Mouse (Mus musculus) liver, embryonic 15.5 days (tissue): ENCODE data around the gene Tmem11. TPM values are rescaled to one million over a fixed set of nuclear protein-coding genes. Genes with fewer than 3 reads are reported as not detected.

Experiments
- ATAC-seq: fragments of 200-750 bp; cut with Nextera tagmentation; 2 replicates; pipeline ENCODE4 v1.8.0; 2017; ENCODE audit warnings: moderate number of reproducible peaks, mild to moderate bottlenecking, moderate library complexity; ENCODE audit not compliant: insufficient read depth
- H3K27ac ChIP-seq: fragments of 300-500 bp; sonication (generic); replicated peaks from 2 replicates; pipeline ENCODE4 v1.5.1; 2015; ENCODE audit warnings: mild to moderate bottlenecking, inconsistent platforms
- H3K27me3 ChIP-seq: fragments of 300-500 bp; sonication (generic); 2 replicates; pipeline ENCODE4 v1.6.1; 2015; ENCODE audit warnings: mild to moderate bottlenecking, inconsistent platforms
- H3K36me3 ChIP-seq: fragments of 300-500 bp; sonication (generic); replicated peaks from 2 replicates; pipeline ENCODE4 v1.6.1; 2015; ENCODE audit warnings: moderate library complexity, mild to moderate bottlenecking, inconsistent platforms
- H3K4me1 ChIP-seq: fragments of 300-500 bp; sonication (generic); replicated peaks from 2 replicates; pipeline ENCODE4 v1.6.1; 2015; ENCODE audit warnings: inconsistent platforms
- H3K4me2 ChIP-seq: fragments of 300-500 bp; sonication (generic); 2 replicates; pipeline ENCODE4 v1.6.1; 2015; ENCODE audit warnings: moderate library complexity, mild to moderate bottlenecking, inconsistent platforms
- H3K4me3 ChIP-seq: fragments of 300-500 bp; sonication (generic); replicated peaks from 2 replicates; pipeline ENCODE4 v1.5.1; 2015; ENCODE audit warnings: mild to moderate bottlenecking, inconsistent platforms
- H3K9ac ChIP-seq: fragments of 300-500 bp; sonication (generic); 2 replicates; pipeline ENCODE4 v1.6.1; 2015; ENCODE audit warnings: moderate library complexity, mild to moderate bottlenecking, inconsistent platforms
- H3K9me3 ChIP-seq: fragments of 300-500 bp; sonication (generic); replicated peaks from 2 replicates; pipeline ENCODE4 v1.6.1; 2016; ENCODE audit warnings: inconsistent platforms
- WGBS: fragments of 180-500 bp; shearing (Covaris S2); methylation state at CpG from one replicate; pipeline ENCODE4 v1.1.7; 2015; ENCODE audit warnings: mixed read lengths; ENCODE audit not compliant: insufficient replicate concordance; 5-methylcytosine and 5-hydroxymethylcytosine counted together
- polyA plus RNA-seq: library from polyadenylated mRNA; unstranded; fragments of >200 nt; fragmentation: Nextera tagmentation; extraction: Ambion mirVana; gene quantifications from 2 replicates; pipeline ENCODE4 v1.2.1, GENCODE M21; 2015

The Tmem11 gene
- polyA plus RNA-seq, 1 experiment from 2014 or later: 26.7 TPM

GRCm38 (mm10) chr11:60864166-60864565 lies 14.9 kb downstream of the Tmem11 start:
- Histone ChIP-seq H3K27me3 (no peaks in the 10 kb centered on the region), H3K9ac (no peak overlapping the region), H3K4me3 (no peak overlapping the region), H3K27ac (no peak overlapping the region), H3K9me3 (no peaks in the 10 kb centered on the region), H3K36me3 (peaks cover 52% of the 10 kb centered on the region), H3K4me1 (0 out of 2 replicates have a peak, but pooled peaks cover 10% of the 10 kb centered on the region), H3K4me2 (no peak overlapping the region)
- 80% methylated on average over 2 of the region's 2 CpGs for WGBS
- ATAC-seq: no peak

- Histone ChIP-seq H3K36me3 (peaks cover 60% of the 10 kb centered on the region), H3K9ac (no peak overlapping the region), H3K4me1 (0 out of 2 replicates have a peak, but pooled peaks cover 10% of the 10 kb centered on the region), H3K27me3 (no peaks in the 10 kb centered on the region), H3K9me3 (no peaks in the 10 kb centered on the region), H3K27ac (no peak overlapping the region), H3K4me3 (no peak overlapping the region), H3K4me2 (no peak overlapping the region)
- ATAC-seq: no peak
- WGBS: 67% methylated on average over 4 of the region's 4 CpGs
Observed at GRCm38 (mm10) chr11:60863196-60863595, 15.9 kb downstream of the Tmem11 start.

- no peak overlapping the region for H3K27ac ChIP-seq
- 0 out of 2 replicates have a peak, but pooled peaks cover under 1% of the 10 kb centered on the region for H3K4me1 ChIP-seq
- H3K27me3 ChIP-seq: no peaks in the 10 kb centered on the region
- no peak overlapping the region for H3K4me3 ChIP-seq
- no peak overlapping the region for H3K4me2 ChIP-seq
- ATAC-seq: no peak
- WGBS: 70% methylated on average over 3 of the region's 3 CpGs
- no peak overlapping the region for H3K9ac ChIP-seq
- peaks cover 67% of the 10 kb centered on the region for H3K36me3 ChIP-seq
- no peaks in the 10 kb centered on the region for H3K9me3 ChIP-seq
Observed at GRCm38 (mm10) chr11:60861993-60862392, 17.1 kb downstream of the Tmem11 start.

DNA sequence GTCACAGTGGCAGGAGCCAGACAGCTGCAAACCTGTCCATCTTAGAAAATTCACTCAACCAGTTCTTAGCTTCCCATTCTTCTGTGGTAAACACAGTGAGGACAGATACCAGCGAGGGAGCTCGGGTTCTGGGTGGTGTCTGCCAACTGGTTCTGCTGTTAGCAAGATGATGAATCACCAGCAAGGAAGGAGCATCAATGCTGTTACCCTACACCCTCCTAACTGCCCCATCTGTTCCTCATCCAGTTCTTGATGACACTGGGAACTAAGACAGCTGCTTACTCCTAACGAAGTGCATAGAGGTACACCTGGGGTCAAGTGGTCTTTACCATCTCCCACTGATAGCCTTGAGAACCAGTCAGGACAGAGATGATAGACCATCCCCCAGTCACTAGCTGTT lies 22.5 kb downstream of the Tmem11 start:
- no peaks in the 10 kb centered on the region for H3K4me1 ChIP-seq
- no peak overlapping the region for H3K27ac ChIP-seq
- no peaks in the 10 kb centered on the region for H3K27me3 ChIP-seq
- no peak overlapping the region for H3K4me2 ChIP-seq
- ATAC-seq: no peak
- 60% methylated on average over 3 of the region's 3 CpGs for WGBS
- no peaks in the 10 kb centered on the region for H3K9me3 ChIP-seq
- no peak overlapping the region for H3K4me3 ChIP-seq
- peaks cover 77% of the 10 kb centered on the region for H3K36me3 ChIP-seq
- no peak overlapping the region for H3K9ac ChIP-seq

GRCm38 (mm10) chr11:60845415-60845814 lies 33.7 kb downstream of the Tmem11 start:
- Histone ChIP-seq H3K4me3 (no peak overlapping the region), H3K27ac (no peak overlapping the region), H3K36me3 (peaks cover 38% of the 10 kb centered on the region), H3K27me3 (no peaks in the 10 kb centered on the region), H3K9me3 (no peaks in the 10 kb centered on the region), H3K4me2 (no peak overlapping the region), H3K9ac (no peak overlapping the region), H3K4me1 (no peaks in the 10 kb centered on the region)
- 67% methylated on average over 5 of the region's 5 CpGs for WGBS
- no peak for ATAC-seq

GRCm38 (mm10) chr11:60843412-60843811 lies 35.7 kb downstream of the Tmem11 start:
- Histone ChIP-seq H3K27me3 (no peaks in the 10 kb centered on the region), H3K27ac (no peak overlapping the region), H3K9me3 (no peaks in the 10 kb centered on the region), H3K36me3 (peaks cover 24% of the 10 kb centered on the region), H3K4me1 (peaks cover 4% of the 10 kb centered on the region; the same call in 1 of the 2 replicates), H3K4me2 (no peak overlapping the region), H3K9ac (no peak overlapping the region), H3K4me3 (no peak overlapping the region)
- whole genome bisulfite sequencing: 82% methylated on average over 5 of the region's 5 CpGs
- ATAC-seq: no peak

DNA sequence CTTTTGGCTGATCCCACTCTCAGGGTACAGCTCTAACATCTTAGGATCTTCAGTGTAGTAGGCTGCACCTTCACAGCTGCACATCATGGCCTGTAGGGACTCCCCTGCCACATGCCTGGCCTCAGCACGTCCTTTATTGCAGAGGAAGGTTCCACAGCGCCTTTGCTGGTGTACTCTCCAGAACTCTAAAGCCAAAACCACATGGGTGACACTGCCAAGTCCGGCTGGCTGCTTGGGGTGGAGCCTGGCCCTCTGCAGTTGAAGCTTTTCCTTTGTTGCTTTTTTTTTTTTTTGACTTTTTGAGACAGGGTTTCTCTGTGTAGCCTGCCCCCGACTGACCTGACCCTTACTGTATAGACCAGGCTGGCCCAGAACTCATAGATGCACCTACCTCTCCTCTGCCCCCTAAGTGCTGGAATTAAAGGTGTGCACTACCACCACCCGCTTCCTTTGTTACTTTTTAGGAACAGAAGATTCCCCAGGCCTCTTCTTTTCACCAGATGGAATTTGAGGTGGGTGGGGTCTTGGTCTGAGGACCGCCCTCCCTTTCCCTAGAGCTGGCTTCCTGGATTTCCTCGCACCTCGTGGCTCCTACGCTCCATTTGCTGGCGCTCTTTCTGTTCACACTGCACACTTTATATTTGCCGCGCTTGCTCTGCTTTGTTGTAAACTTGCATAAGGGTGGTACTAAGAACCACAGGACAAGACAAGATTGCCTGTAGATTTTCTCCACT lies 37.4 kb downstream of the Tmem11 start:
- Histone ChIP-seq H3K4me1 (peaks cover 15% of the 10 kb centered on the region), H3K27me3 (no peaks in the 10 kb centered on the region), H3K36me3 (peaks cover 18% of the 10 kb centered on the region), H3K4me3 (no peak overlapping the region), H3K9ac (no peak overlapping the region), H3K4me2 (no peak overlapping the region), H3K27ac (no peak overlapping the region), H3K9me3 (no peaks in the 10 kb centered on the region)
- no peak for ATAC-seq
- WGBS: 77% methylated on average over 12 of the region's 12 CpGs

DNA sequence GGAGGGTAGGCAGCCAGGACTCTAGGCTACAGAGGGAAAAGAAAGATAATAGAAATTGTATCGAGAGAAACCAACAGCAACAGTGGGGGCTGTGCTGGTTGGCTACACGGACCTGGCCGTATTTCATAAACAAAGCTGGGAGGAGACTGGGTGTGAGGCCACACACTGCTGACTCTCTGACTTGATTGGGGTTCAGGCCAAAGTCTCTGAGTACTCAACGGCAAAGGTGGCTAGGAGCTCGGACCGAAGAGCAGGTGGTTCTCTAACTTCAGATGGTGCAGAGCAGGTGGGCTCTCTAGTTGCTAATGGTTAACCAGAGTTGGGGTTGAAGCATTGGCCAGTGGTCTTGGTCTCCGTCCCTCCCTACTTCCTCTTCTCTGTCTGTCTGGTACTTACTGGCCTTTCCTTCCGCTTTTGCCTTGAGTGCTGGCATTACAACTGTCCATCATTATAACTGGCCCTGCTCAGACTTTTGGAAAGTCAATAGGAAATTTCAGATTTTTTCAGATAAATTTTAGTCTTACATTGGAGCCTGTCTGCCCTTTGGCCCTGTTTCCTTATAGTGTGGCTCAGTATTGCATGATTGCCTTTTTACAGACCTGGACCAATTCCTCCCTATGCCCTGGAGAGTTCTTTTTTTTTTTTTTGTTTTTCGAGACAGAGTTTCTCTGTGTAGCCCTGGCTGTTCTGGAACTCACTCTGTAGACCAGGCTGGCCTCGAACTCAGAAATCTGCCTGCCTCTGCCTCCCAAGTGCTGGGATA lies 41.2 kb downstream of the Tmem11 start:
- no peaks in the 10 kb centered on the region for H3K9me3 ChIP-seq
- no peak overlapping the region for H3K9ac ChIP-seq
- peaks cover 35% of the 10 kb centered on the region for H3K4me1 ChIP-seq
- H3K36me3 ChIP-seq: no peaks in the 10 kb centered on the region
- peak; percentile 51; the same call in 1 of the 2 replicates for ATAC-seq
- H3K4me3 ChIP-seq: no peak overlapping the region
- peak overlapping the region; percentile 29; the same call in 1 of the 2 replicates for H3K27ac ChIP-seq
- peak overlapping the region; percentile 25 for H3K4me2 ChIP-seq
- H3K27me3 ChIP-seq: no peaks in the 10 kb centered on the region
- 45% methylated on average over 10 of the region's 10 CpGs for WGBS

GRCm38 (mm10) chr11:60836897-60837296 lies 42.2 kb downstream of the Tmem11 start:
- ATAC-seq: no peak
- peaks cover 35% of the 10 kb centered on the region for H3K4me1 ChIP-seq
- H3K9me3 ChIP-seq: no peaks in the 10 kb centered on the region
- H3K36me3 ChIP-seq: no peaks in the 10 kb centered on the region
- H3K4me2 ChIP-seq: no peak overlapping the region
- no peaks in the 10 kb centered on the region for H3K27me3 ChIP-seq
- WGBS: 79% methylated on average over 6 of the region's 6 CpGs
- H3K27ac ChIP-seq: no peak overlapping the region; the same call in 1 of the 2 replicates
- H3K9ac ChIP-seq: no peak overlapping the region
- no peak overlapping the region for H3K4me3 ChIP-seq

- peak; percentile 92 for ATAC-seq
- Histone ChIP-seq H3K4me3 (peak within 1 kb of the TSS; percentile 73), H3K36me3 (no peaks in the 10 kb centered on the region), H3K9me3 (no peaks in the 10 kb centered on the region), H3K4me1 (peaks cover 29% of the 10 kb centered on the region), H3K27me3 (no peaks in the 10 kb centered on the region), H3K4me2 (peak within 1 kb of the TSS; percentile 81), H3K9ac (peak within 1 kb of the TSS; percentile 68), H3K27ac (peak within 1 kb of the TSS; percentile 86)
- under 1% methylated on average over 34 of the region's 34 CpGs for WGBS
Observed at GRCm38 (mm10) chr11:60830433-60831052, 48.5 kb downstream of the Tmem11 start, which contains the start of gene Dhrs7b. TSS of gene Dhrs7b (plus strand) at chr11:60830631.

DNA sequence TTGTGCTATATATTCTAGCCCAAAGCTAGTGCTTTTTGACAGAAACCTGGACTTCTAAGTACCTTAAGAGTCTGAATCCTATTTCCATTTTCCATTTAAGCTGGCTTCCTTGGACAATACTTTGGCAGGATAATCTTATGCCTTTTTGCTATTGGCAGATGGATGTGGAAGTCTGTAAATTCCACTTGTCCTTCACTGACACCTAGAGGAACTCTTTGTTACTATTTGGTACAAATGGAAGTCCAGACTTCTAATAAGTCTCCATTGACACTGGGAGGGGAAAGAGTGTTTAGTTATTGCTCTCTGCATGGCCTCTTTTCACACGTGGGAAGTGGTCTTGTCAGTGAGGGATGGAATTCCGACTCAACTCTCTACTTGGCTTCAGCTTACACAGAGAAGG lies 50.2 kb downstream of the Tmem11 start:
- WGBS: 24% methylated on average over 2 of the region's 2 CpGs
- Histone ChIP-seq H3K4me2 (no peak overlapping the region), H3K9ac (no peak overlapping the region), H3K9me3 (no peaks in the 10 kb centered on the region), H3K27ac (no peak overlapping the region), H3K36me3 (no peaks in the 10 kb centered on the region), H3K4me3 (no peak overlapping the region), H3K4me1 (peaks cover 15% of the 10 kb centered on the region), H3K27me3 (no peaks in the 10 kb centered on the region)
- no peak for ATAC-seq
